Mouse (Mus musculus): ENCODE results near the gene Lrrc2.

Lrrc2 gene

GRCm38 (mm10) chr9:110984096-110984495, 32.8 kb downstream of the Lrrc2 start:
- ATAC-seq (ENCODE audit: insufficient number of reproducible peaks, low FRiP score, low TSS enrichment) = no peak

GRCm38 (mm10) chr9:110985541-110985940, 34.2 kb downstream of the Lrrc2 start:
- no peak for ATAC-seq (ENCODE audit: insufficient number of reproducible peaks, low FRiP score, low TSS enrichment)

- ATAC-seq (ENCODE audit: insufficient number of reproducible peaks, low FRiP score, low TSS enrichment) = no peak
Measured at GRCm38 (mm10) chr9:110985951-110986350, 34.6 kb downstream of the Lrrc2 start.

- no peak for ATAC-seq (ENCODE audit: insufficient number of reproducible peaks, low FRiP score, low TSS enrichment)
Measured at GRCm38 (mm10) chr9:110987331-110987730, 36.0 kb downstream of the Lrrc2 start.

- no peak for ATAC-seq (ENCODE audit: insufficient number of reproducible peaks, low FRiP score, low TSS enrichment)
Measured at GRCm38 (mm10) chr9:110988078-110988477, 36.7 kb downstream of the Lrrc2 start.

GRCm38 (mm10) chr9:110989141-110989540, 37.8 kb downstream of the Lrrc2 start:
- no peak for ATAC-seq (ENCODE audit: insufficient number of reproducible peaks, low FRiP score, low TSS enrichment)

- ATAC-seq (ENCODE audit: insufficient number of reproducible peaks, low FRiP score, low TSS enrichment) = no peak
Measured at GRCm38 (mm10) chr9:110989543-110989942, 38.2 kb downstream of the Lrrc2 start.

- no peak for ATAC-seq (ENCODE audit: insufficient number of reproducible peaks, low FRiP score, low TSS enrichment)
Measured at GRCm38 (mm10) chr9:110990204-110990603, 38.9 kb downstream of the Lrrc2 start, which contains the start of gene Rtp3. TSS of gene Rtp3 (minus strand) at chr9:110990583.

GRCm38 (mm10) chr9:110993281-110993709, 42.0 kb downstream of the Lrrc2 start:
- ATAC-seq (ENCODE audit: insufficient number of reproducible peaks, low FRiP score, low TSS enrichment) = no peak

GRCm38 (mm10) chr9:110994716-110995172, 43.4 kb downstream of the Lrrc2 start:
- peak; percentile 91 for ATAC-seq (ENCODE audit: insufficient number of reproducible peaks, low FRiP score, low TSS enrichment)

- peak; percentile 52; the same call in 1 of the 2 replicates for ATAC-seq (ENCODE audit: insufficient number of reproducible peaks, low FRiP score, low TSS enrichment)
Measured at GRCm38 (mm10) chr9:110997245-110997644, 45.9 kb downstream of the Lrrc2 start.

- no peak for ATAC-seq (ENCODE audit: insufficient number of reproducible peaks, low FRiP score, low TSS enrichment)
Measured at GRCm38 (mm10) chr9:110999056-110999455, 47.7 kb downstream of the Lrrc2 start.

- no peak for ATAC-seq (ENCODE audit: insufficient number of reproducible peaks, low FRiP score, low TSS enrichment)
Measured at GRCm38 (mm10) chr9:110999856-111000255, 48.5 kb downstream of the Lrrc2 start.

GRCm38 (mm10) chr9:111001621-111002020, 50.3 kb downstream of the Lrrc2 start:
- ATAC-seq (ENCODE audit: insufficient number of reproducible peaks, low FRiP score, low TSS enrichment) = no peak

GRCm38 (mm10) chr9:111003279-111003678, 51.9 kb downstream of the Lrrc2 start:
- ATAC-seq (ENCODE audit: insufficient number of reproducible peaks, low FRiP score, low TSS enrichment) = no peak

- no peak for ATAC-seq (ENCODE audit: insufficient number of reproducible peaks, low FRiP score, low TSS enrichment)
Measured at GRCm38 (mm10) chr9:111006544-111006943, 55.2 kb downstream of the Lrrc2 start.

GRCm38 (mm10) chr9:111009763-111010162, 58.4 kb downstream of the Lrrc2 start:
- no peak for ATAC-seq (ENCODE audit: insufficient number of reproducible peaks, low FRiP score, low TSS enrichment)

GRCm38 (mm10) chr9:111011550-111011949, 60.2 kb downstream of the Lrrc2 start:
- ATAC-seq (ENCODE audit: insufficient number of reproducible peaks, low FRiP score, low TSS enrichment) = no peak

- no peak for ATAC-seq (ENCODE audit: insufficient number of reproducible peaks, low FRiP score, low TSS enrichment)
Measured at GRCm38 (mm10) chr9:111012041-111012440, 60.7 kb downstream of the Lrrc2 start.

GRCm38 (mm10) chr9:111015658-111016057, 64.3 kb downstream of the Lrrc2 start:
- ATAC-seq (ENCODE audit: insufficient number of reproducible peaks, low FRiP score, low TSS enrichment) = no peak

- no peak for ATAC-seq (ENCODE audit: insufficient number of reproducible peaks, low FRiP score, low TSS enrichment)
Measured at GRCm38 (mm10) chr9:111019022-111019421, 67.7 kb downstream of the Lrrc2 start, which contains the start of gene Ltf. TSS of gene Ltf (plus strand) at chr9:111019271.

- ATAC-seq (ENCODE audit: insufficient number of reproducible peaks, low FRiP score, low TSS enrichment) = no peak
Measured at GRCm38 (mm10) chr9:111026791-111027190, 75.4 kb downstream of the Lrrc2 start.

Measured in cerebellum, adult (tissue).